Mouse (Mus musculus): ENCODE measurements around the gene Cemip.

Cemip gene

GRCm38 (mm10) chr7:84096501-84096900, 10.2 kb upstream of the Cemip start:
- DNase-seq (ENCODE audit: low spot score) = no peak

DNA sequence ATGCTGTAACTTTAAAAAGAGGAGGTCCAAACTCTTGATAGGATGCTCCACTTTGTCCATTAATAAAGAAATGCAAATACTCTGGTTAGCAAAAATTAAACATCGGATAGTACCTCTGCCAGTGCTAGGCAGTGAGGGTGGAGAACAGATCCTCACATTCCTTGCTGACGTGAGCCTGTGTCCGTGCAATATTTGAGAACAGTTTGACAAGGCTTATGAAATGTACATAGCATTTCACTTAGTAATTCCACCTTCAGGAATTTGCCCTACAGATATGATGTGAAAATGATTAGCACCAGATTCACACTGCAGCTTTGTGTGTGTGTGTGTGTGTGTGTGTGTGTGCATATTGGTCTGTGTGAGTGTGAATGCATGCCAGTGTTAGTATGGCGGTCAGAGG, 4.5 kb upstream of the Cemip start:
- no peak for DNase-seq (ENCODE audit: low spot score)

DNA sequence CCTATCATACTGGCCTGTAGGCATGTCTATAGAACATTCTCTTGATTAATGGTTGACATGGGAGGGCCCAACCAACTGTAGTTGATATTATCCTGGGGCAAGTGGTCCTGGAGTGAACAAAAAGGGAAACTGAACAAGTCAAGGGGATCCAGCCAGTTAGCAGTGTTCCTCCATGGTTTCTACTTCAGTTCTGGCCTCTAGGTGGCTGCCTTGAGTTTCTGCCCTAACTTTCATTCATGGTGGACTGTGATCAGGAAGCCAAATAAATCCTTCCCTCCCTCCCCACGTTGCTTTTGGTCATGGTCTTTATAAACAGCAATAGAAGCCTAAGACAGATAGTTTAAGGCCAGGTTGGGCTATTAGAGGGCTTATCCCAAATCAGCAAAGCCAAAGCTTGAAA, 3.5 kb upstream of the Cemip start:
- no peak for DNase-seq (ENCODE audit: low spot score)

DNA sequence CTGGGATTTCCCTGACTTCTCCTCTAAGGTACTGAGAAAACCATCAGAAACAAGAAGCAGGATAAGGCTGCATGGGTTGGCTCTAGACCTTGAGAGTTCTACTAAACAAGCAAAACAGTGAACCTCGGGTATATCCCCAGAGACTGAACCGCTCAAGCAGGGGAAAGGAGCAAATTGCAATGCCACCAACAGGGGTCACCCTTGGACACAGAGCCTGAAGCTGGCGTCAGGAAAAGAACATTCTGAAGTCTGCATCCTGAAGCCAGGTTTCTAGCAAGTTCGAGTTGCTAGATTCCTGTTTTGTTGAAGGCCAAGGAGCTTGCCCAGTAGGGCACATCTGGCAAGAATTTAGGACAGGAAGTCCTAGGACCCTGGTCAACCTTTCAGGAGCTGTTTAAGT, 2.7 kb upstream of the Cemip start:
- DNase-seq (ENCODE audit: low spot score) = peak; percentile 32

GRCm38 (mm10) chr7:84088191-84088590, 1.9 kb upstream of the Cemip start:
- no peak for DNase-seq (ENCODE audit: low spot score)

- no peak for DNase-seq (ENCODE audit: low spot score)
These were observed 1.0 kb downstream of the Cemip start for GRCm38 (mm10) chr7:84085049-84085945.

DNA sequence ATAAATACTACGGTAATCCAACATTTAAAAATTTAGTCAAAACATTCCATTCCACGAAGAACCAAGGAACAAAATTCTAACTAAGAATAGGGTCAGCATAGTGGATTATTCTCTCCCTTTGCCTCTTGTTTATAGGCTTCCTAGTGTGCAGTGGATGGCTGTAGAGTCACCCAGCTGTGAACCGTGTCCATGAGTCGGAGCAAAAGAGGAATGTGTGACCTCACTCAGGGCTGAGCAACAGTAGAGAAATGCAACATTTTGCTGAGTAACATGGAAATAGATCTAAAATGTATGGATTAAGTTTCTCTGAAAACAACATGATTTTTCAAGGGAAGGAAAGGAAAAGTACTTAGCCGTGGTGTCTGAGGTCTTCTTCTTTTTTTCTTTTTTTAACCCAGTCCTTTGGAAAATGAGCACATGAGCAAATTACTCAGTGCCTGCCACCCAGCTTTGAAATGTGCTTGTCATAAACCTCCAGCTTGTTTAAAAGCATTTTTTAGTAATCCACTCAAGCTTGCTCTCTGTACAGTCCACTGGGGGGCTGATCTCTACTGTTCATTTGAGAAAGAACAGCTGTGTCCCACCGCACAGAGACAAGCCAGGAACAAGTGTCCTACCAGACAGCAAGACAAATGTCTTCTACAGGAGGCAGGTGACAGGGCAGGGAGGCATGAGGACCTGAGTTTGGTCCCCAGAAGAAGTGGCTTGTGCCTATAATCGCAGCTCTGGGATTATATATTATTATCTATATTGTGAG, 8.9 kb downstream of the Cemip start:
- DNase-seq (ENCODE audit: low spot score) = no peak

GRCm38 (mm10) chr7:84074266-84074665, 12.0 kb downstream of the Cemip start:
- no peak for DNase-seq (ENCODE audit: low spot score)

GRCm38 (mm10) chr7:84073856-84074255, 12.4 kb downstream of the Cemip start:
- no peak for DNase-seq (ENCODE audit: low spot score)

- no peak for DNase-seq (ENCODE audit: low spot score)
These were observed 17.4 kb downstream of the Cemip start for GRCm38 (mm10) chr7:84068931-84069330.

DNA sequence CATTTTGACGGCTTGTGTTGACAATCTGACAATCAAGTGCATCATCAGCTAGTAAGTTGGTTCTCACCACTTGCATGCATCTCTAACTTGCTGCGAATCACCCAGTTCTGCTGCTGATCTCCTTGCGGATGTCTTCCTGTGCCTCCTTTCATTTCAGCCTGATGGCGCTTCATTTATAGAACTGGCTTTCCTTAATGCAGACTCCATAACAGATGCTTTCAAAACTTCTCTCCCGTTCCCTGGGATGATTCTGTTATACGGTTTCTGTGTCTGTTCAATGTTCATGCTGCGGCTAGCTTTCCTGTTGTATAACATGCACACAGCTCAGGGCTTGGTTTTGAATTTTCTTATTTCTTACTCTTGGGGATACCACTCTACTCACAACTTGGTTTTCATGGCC, 26.5 kb downstream of the Cemip start:
- no peak for DNase-seq (ENCODE audit: low spot score)

DNA sequence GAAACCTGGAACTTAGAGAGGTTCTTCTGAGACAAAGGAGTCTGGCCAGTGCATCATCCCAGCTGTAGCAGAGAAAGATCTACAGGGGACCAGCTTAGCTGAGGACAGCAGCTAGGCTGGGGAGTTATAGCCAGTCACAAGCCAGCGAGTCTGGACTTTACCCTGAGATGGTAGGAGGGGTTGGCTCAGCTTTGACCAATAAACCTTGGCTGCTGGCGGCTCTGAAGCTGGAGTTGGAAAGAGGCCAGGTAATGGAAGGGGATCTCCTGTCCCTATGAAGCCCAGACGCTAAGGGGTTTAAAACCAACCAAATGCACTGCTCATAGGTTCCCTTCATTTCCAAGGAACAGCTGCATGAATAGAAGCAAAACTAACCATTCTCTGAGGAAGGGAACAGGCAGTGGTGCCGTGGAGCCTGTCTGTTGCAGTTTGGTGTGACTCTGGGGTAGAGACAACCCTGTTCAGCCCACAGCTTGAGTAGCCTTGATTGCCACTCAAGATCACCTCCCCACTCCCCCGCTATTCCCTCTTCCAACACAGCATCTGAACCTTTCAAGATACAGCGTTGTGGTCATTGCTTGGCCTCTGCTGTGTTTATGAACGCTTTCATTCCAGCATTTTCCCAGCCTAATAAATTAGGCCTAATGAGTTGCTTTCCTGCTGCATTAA, 30.2 kb downstream of the Cemip start:
- no peak for DNase-seq (ENCODE audit: low spot score)

DNA sequence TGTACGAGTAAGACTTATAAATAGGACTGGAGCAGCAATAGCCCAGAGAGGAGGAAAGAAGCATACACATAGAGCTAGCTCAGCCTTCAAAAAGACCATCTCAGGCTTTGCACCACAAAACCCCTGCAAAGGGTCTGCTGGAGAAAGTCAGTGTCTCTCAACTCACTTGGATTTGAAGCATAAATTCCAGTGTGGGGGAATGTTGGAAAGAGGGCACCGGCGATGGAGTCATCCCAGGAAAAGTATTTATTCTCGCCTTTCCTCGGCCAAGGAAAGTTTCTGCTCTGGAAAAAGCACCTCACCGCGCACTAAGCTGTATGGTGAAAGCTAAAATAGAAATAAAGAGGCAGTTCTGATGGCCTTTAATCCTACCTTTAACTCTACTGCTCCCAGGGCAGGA, 32.4 kb downstream of the Cemip start:
- DNase-seq (ENCODE audit: low spot score) = no peak

- DNase-seq (ENCODE audit: low spot score) = no peak
These were observed 34.9 kb downstream of the Cemip start for GRCm38 (mm10) chr7:84051423-84051822.

- DNase-seq (ENCODE audit: low spot score) = no peak
These were observed 40.8 kb downstream of the Cemip start for GRCm38 (mm10) chr7:84045546-84045945.

DNA sequence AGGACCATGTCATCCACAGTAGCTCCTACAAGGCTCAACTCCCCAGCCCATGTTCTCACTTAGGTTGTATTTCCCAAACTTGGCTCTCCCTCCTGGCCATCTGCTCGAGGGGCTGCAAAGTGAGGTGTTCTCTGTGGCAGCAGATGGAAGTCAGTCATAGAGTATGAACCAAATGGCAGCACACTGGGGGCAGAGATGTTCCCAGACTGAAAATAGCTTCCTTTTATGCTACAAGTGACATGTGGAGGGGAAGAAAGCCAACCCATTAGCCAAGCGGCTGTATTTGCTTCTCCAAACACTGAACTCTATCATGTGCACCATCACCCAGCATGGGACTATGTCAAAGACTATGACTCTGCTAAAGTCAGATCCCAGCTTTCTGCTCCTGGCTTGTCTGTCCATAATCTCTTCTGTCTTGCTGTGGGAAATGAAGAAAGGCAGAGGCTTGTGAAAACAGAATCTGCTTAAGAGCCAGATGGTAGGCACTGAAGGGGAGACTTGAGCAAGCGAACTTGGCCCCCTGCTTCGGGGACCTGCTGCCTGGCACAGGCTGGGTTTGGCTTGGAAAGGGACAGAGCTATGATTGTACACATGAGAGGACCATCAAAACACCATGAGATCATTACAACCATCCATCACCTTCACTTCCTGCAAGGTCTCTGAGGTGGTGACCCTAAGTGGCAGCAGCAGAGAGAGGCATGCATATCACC, 41.6 kb downstream of the Cemip start:
- peak; percentile 63 for DNase-seq (ENCODE audit: low spot score)

DNA sequence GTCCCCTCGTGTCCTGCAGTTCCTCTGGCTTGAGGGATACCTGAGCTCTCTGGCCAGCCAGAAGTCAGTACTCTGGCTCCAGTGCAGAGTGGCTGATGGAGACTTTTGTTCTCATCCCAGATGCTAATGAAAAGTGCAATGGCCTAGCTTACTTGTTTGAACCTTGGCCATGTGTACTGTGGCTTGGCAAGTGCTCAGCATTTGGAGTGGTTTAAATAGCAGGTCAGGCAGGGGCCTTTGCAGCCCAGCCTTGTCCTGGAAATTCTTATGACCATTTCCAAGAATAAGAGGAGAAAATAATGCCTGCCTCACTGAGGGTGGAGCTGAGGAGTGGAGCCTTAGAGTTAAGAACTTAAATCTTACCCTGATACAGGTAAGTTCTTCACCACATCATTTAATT, 43.6 kb downstream of the Cemip start:
- no peak for DNase-seq (ENCODE audit: low spot score)

- no peak for DNase-seq (ENCODE audit: low spot score)
These were observed 46.3 kb downstream of the Cemip start for GRCm38 (mm10) chr7:84039856-84040522.

DNA sequence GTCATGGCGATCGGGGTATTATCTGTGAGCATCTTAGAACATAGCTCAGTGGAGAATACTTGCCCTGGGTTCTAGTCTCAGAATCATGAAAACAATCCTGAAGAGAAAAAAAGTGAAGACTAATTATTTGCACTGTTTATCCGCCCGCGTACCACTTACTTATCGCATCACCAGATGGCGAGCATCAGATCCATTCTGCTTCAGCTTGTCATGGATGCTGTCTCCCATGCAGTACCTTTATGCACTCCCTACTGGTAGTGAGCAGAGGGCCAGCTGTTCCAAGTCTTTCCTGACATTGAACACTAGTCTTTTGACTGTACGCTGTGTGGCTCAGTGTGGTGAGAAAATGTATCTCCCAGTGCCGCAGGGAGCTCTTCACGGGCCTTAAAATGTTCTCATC, 47.7 kb downstream of the Cemip start:
- DNase-seq (ENCODE audit: low spot score) = no peak

DNA sequence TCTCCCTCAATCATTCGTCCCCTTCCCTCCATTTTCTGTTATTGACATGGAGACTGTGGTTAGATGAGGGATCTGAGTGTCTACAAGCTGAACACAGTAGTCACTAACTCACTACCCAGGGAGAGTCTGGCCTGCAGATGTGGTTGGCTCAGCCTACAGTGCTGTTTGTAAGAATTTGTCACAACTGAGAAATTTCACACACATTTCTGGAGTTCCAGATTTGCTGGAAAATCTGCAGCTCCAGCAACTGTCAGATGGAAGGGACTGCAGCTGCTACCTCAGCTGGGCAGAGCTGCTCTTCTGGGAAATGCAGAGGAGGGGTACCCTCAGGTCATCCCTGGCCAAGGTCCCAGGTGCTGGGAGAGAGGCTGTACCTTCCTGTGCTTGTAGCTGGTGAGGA, 53.5 kb downstream of the Cemip start:
- DNase-seq (ENCODE audit: low spot score) = no peak

DNA sequence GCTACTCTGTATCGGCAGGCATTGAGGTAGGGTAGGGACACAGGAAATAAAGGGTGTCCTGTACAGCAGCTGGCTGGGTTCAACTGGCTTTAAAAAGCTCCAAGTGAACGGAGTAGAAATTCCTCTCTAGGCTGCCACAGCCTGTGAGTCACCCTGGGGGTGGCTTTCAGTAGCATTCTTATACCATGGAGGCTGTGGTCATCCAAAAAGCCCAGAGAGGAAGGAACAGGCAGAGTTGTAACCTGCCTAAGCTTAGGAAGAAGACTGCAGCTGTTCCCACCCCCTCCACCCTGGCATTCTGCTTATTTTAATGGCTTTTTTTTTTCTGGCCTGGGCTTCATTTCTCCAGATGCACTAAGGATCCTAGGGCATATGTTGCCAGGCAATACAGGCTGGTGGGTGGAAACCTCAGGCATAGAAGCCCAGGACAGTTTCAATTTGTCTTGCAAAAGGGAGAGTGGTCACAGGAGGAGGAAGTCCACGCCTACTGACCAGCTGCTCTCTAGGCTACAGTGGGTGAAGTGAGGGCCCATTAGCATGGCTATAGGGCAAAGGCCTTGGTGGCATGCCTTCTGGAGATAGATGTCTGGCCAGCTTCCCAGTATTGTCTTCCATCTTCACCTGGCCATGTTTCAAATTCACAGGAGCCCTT, 57.1 kb downstream of the Cemip start:
- DNase-seq (ENCODE audit: low spot score) = no peak

Data from left cerebral cortex, adult 11 months (tissue).